Mouse (Mus musculus): ENCODE measurements around the gene Rpl12. TPM values are rescaled to one million over a fixed set of nuclear protein-coding genes. Genes with fewer than 3 reads are reported as not detected.
A peak's percentile ranks its signal among the peaks of the same experiment; 100 is the strongest.

Rpl12 gene
- 192 and 197 TPM in 2 replicates for polyA plus RNA-seq (2016; fragmentation: Nextera tagmentation; extraction: Ambion mirVana)

- H3K36me3 ChIP-seq (replicated peaks), result peaks cover 42% of the 10 kb centered on the region
- peak; percentile 94 for DNase-seq (ENCODE audit: extremely low spot score, low spot score)
- peak within 1 kb of the TSS; percentile 97 for H3K27ac ChIP-seq
- H3K4me1 ChIP-seq, result peaks cover 49% of the 10 kb centered on the region
- H3K27me3 ChIP-seq (ENCODE audit: poor library complexity, severe bottlenecking), result no peaks in the 10 kb centered on the region
- peak within 1 kb of the TSS; percentile 97 for H3K4me3 ChIP-seq
- WGBS, result 3% methylated on average over 55 of the region's 55 CpGs
- H3K9me3 ChIP-seq, result no peaks in the 10 kb centered on the region
These were observed at the start of gene Rpl12, which contains the start of gene Lrsam1 for GRCm38 (mm10) chr2:32961192-32961995. Rpl12 (plus strand) TSS chr2:32961559. Lrsam1 (minus strand) TSS chr2:32961614.

- peaks cover 47% of the 10 kb centered on the region for H3K27me3 ChIP-seq (ENCODE audit: poor library complexity, severe bottlenecking)
- no peak overlapping the region for H3K27ac ChIP-seq
- H3K9me3 ChIP-seq, result no peaks in the 10 kb centered on the region
- H3K4me1 ChIP-seq, result peaks cover 42% of the 10 kb centered on the region
- peaks cover 32% of the 10 kb centered on the region for H3K36me3 ChIP-seq (replicated peaks)
- no peak overlapping the region for H3K4me3 ChIP-seq
- no peak for DNase-seq (ENCODE audit: extremely low spot score, low spot score)
- 90% methylated on average over 7 of the region's 7 CpGs for WGBS
These were observed 49.6 kb upstream of the Rpl12 start for GRCm38 (mm10) chr2:32911639-32912182.

GRCm38 (mm10) chr2:32912210-32912804 is 49.1 kb upstream of the Rpl12 start:
- H3K27me3 ChIP-seq (ENCODE audit: poor library complexity, severe bottlenecking), result peaks cover 41% of the 10 kb centered on the region
- 33% methylated on average over 19 of the region's 19 CpGs for WGBS
- no peaks in the 10 kb centered on the region for H3K9me3 ChIP-seq
- peaks cover 32% of the 10 kb centered on the region for H3K36me3 ChIP-seq (replicated peaks)
- peak; percentile 86 for DNase-seq (ENCODE audit: extremely low spot score, low spot score)
- no peak overlapping the region for H3K4me3 ChIP-seq
- peaks cover 36% of the 10 kb centered on the region for H3K4me1 ChIP-seq
- H3K27ac ChIP-seq, result no peak overlapping the region

DNA sequence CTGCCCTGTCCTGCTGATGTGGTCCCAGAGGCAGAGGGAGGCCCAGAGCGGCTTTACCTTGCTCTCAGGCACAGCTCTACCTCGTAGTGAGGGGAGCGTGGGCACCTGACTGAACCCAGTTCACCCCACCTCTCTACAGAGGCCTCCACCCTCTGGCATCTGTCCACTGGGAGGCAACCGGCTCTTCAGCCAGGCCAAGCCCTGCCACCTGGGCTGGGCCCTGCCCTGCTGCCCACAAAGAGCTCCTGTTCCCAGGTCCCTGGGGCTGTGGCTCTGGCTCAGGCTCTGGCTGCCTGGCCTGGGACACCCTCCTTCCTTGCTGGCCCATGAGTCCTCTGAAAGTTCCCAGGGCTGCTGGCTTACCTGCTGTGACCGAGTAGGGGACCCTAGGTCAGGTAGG is 47.0 kb upstream of the Rpl12 start:
- Histone ChIP-seq H3K27ac (peak overlapping the region; percentile 76), H3K36me3 (replicated peaks) (peaks cover 42% of the 10 kb centered on the region)

GRCm38 (mm10) chr2:32914896-32915295 is 46.5 kb upstream of the Rpl12 start:
- WGBS, result 38% methylated on average over 3 of the region's 3 CpGs
- Histone ChIP-seq H3K27ac (peak overlapping the region; percentile 76), H3K4me1 (peaks cover 26% of the 10 kb centered on the region), H3K27me3 (ENCODE audit: poor library complexity, severe bottlenecking) (peaks cover 25% of the 10 kb centered on the region), H3K4me3 (no peak overlapping the region), H3K36me3 (replicated peaks) (peaks cover 45% of the 10 kb centered on the region), H3K9me3 (no peaks in the 10 kb centered on the region)
- no peak for DNase-seq (ENCODE audit: extremely low spot score, low spot score)

More for the DNA sequence above, 47.0 kb upstream of the Rpl12 start:
- Histone ChIP-seq H3K4me1 (peaks cover 26% of the 10 kb centered on the region), H3K9me3 (no peaks in the 10 kb centered on the region), H3K4me3 (no peak overlapping the region), H3K27me3 (ENCODE audit: poor library complexity, severe bottlenecking) (peaks cover 30% of the 10 kb centered on the region)
- no peak for DNase-seq (ENCODE audit: extremely low spot score, low spot score)
- 77% methylated on average over 5 of the region's 5 CpGs for WGBS

DNA sequence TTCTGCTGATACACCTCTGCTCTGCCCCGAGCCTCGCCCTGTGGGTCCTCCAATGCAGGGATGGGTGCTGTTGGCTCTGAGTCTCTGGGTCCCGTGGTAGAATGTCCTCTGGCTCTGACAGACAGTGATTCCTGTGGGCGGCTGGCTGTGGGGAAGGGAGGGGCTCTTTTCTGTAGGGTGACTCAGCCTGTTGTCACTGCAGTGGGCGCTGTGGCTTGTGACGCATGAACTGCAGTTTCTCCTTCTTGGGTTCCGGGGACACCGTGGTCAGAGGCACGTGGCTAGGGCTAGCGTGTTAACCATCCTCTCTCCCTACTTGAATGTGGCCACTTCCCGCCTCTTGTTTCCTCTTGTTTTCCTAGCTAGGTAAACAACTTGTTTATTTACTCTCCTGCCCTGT is 43.8 kb upstream of the Rpl12 start:
- 88% methylated on average over 11 of the region's 11 CpGs for WGBS

DNA sequence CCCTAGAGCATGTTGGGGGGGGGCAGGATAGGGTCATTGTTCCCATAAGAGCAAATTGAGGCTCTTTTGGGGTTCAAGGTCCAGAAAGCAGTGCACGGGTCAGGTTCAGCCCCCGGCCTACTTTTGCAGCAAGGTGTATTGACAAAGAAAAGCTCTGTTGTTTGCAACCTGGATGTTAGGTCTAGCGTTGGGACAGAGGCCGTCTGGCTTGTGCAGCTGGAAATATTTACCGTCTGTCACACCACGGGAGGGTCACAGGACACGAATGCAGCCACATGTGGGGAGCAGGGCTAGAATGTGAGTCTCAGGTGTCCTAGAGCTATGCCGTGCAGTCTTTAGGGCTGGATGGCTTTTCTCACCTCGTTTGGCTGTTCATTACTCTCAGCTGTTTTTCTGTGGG is 43.0 kb upstream of the Rpl12 start:
- Histone ChIP-seq H3K4me1 (peaks cover 26% of the 10 kb centered on the region), H3K36me3 (replicated peaks) (peaks cover 59% of the 10 kb centered on the region), H3K9me3 (no peaks in the 10 kb centered on the region), H3K4me3 (no peak overlapping the region), H3K27ac (peak overlapping the region; percentile 62), H3K27me3 (ENCODE audit: poor library complexity, severe bottlenecking) (no peaks in the 10 kb centered on the region)
- DNase-seq (ENCODE audit: extremely low spot score, low spot score), result no peak
- 84% methylated on average over 9 of the region's 9 CpGs for WGBS

More for the DNA sequence above, 43.8 kb upstream of the Rpl12 start:
- peaks cover 52% of the 10 kb centered on the region for H3K36me3 ChIP-seq (replicated peaks)
- peaks cover 26% of the 10 kb centered on the region for H3K4me1 ChIP-seq
- no peak overlapping the region for H3K27ac ChIP-seq
- DNase-seq (ENCODE audit: extremely low spot score, low spot score), result no peak
- H3K9me3 ChIP-seq, result no peaks in the 10 kb centered on the region
- no peaks in the 10 kb centered on the region for H3K27me3 ChIP-seq (ENCODE audit: poor library complexity, severe bottlenecking)
- no peak overlapping the region for H3K4me3 ChIP-seq

DNA sequence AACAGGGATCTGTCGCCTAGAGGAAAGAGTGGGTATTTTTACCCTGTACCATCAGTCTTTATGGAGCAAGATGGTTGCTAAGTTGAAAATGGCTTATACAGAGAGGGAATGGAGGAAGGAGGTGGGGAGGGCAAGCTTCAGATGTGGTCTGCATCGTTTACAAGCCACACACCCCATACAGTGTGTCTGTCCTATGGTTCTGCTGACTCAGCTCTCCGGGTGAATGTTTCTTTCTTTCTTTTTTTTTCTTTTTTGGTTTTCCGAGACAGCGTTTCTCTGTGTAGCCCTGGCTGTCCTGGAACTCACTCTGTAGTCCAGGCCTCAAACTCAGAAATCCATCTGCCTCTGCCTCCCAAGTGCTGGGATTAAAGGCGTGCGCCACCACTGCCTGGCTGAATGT is 40.1 kb upstream of the Rpl12 start:
- Histone ChIP-seq H3K9me3 (no peaks in the 10 kb centered on the region), H3K36me3 (replicated peaks) (peaks cover 69% of the 10 kb centered on the region), H3K27me3 (ENCODE audit: poor library complexity, severe bottlenecking) (no peaks in the 10 kb centered on the region), H3K4me1 (peaks cover 10% of the 10 kb centered on the region; the same call in 1 of the 2 replicates), H3K27ac (no peak overlapping the region), H3K4me3 (no peak overlapping the region)
- DNase-seq (ENCODE audit: extremely low spot score, low spot score), result no peak
- WGBS, result 84% methylated on average over 7 of the region's 7 CpGs

DNA sequence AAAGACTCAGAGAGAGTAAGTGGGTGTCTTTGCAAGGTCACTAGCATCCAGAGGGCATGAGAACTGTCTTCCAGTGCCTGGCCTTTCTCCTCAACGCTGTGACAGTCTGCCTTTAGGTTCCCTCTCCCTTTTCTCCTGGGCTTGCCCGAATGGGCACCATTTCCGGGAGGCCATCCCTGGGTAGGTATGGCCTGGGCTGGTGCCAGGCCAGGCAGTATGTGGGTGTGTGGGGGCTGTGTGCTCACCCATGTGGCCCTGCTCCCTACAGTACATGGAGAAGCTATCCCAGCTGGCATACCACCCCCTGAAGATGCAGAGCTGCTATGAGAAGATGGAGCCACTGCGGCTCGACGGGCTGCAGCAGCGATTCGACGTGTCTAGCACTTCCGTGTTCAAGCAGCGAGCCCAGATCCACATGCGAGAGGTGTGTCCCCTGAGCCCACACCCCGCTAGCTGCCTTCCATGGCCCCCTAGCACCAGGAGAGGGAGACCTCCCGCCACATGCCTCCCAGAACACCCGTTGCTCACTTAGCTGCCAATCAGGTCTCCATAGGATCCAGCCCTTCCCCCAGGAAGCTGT is 39.5 kb upstream of the Rpl12 start:
- Histone ChIP-seq H3K9me3 (no peaks in the 10 kb centered on the region), H3K4me1 (peaks cover 10% of the 10 kb centered on the region; the same call in 1 of the 2 replicates), H3K27me3 (ENCODE audit: poor library complexity, severe bottlenecking) (no peaks in the 10 kb centered on the region), H3K36me3 (replicated peaks) (peaks cover 69% of the 10 kb centered on the region), H3K27ac (no peak overlapping the region), H3K4me3 (no peak overlapping the region)
- WGBS, result 93% methylated on average over 15 of the region's 15 CpGs
- DNase-seq (ENCODE audit: extremely low spot score, low spot score), result no peak

- peaks cover 69% of the 10 kb centered on the region for H3K36me3 ChIP-seq (replicated peaks)
- H3K27me3 ChIP-seq (ENCODE audit: poor library complexity, severe bottlenecking), result no peaks in the 10 kb centered on the region
- WGBS, result 92% methylated on average over 13 of the region's 13 CpGs
- no peak for DNase-seq (ENCODE audit: extremely low spot score, low spot score)
- no peak overlapping the region for H3K4me3 ChIP-seq
- no peak overlapping the region for H3K27ac ChIP-seq
- peaks cover 10% of the 10 kb centered on the region; the same call in 1 of the 2 replicates for H3K4me1 ChIP-seq
- no peaks in the 10 kb centered on the region for H3K9me3 ChIP-seq
These were observed 38.8 kb upstream of the Rpl12 start for GRCm38 (mm10) chr2:32922564-32922963.

GRCm38 (mm10) chr2:32923551-32924250 is 37.7 kb upstream of the Rpl12 start:
- no peak for DNase-seq (ENCODE audit: extremely low spot score, low spot score)
- Histone ChIP-seq H3K27ac (no peak overlapping the region), H3K4me3 (no peak overlapping the region), H3K27me3 (ENCODE audit: poor library complexity, severe bottlenecking) (no peaks in the 10 kb centered on the region), H3K36me3 (replicated peaks) (peaks cover 64% of the 10 kb centered on the region), H3K9me3 (no peaks in the 10 kb centered on the region), H3K4me1 (peaks cover 11% of the 10 kb centered on the region)
- WGBS, result 94% methylated on average over 24 of the region's 24 CpGs

- no peak overlapping the region for H3K4me3 ChIP-seq
- H3K27ac ChIP-seq, result no peak overlapping the region
- DNase-seq (ENCODE audit: extremely low spot score, low spot score), result no peak
- H3K36me3 ChIP-seq (replicated peaks), result peaks cover 58% of the 10 kb centered on the region
- H3K4me1 ChIP-seq, result peaks cover 8% of the 10 kb centered on the region
- 79% methylated on average over 10 of the region's 10 CpGs for WGBS
- H3K9me3 ChIP-seq, result no peaks in the 10 kb centered on the region
- H3K27me3 ChIP-seq (ENCODE audit: poor library complexity, severe bottlenecking), result no peaks in the 10 kb centered on the region
These were observed 37.0 kb upstream of the Rpl12 start for GRCm38 (mm10) chr2:32924306-32924844.

All from forebrain, embryonic 10.5 days (tissue).